Mouse (Mus musculus) layer of hippocampus, adult 9-11 months (tissue): ENCODE measurements around the gene Mgea5.

Experiments used
- DNase-seq: peaks from one replicate; pipeline ENCODE4 v3.0.0; 2022

Mgea5 gene

DNA sequence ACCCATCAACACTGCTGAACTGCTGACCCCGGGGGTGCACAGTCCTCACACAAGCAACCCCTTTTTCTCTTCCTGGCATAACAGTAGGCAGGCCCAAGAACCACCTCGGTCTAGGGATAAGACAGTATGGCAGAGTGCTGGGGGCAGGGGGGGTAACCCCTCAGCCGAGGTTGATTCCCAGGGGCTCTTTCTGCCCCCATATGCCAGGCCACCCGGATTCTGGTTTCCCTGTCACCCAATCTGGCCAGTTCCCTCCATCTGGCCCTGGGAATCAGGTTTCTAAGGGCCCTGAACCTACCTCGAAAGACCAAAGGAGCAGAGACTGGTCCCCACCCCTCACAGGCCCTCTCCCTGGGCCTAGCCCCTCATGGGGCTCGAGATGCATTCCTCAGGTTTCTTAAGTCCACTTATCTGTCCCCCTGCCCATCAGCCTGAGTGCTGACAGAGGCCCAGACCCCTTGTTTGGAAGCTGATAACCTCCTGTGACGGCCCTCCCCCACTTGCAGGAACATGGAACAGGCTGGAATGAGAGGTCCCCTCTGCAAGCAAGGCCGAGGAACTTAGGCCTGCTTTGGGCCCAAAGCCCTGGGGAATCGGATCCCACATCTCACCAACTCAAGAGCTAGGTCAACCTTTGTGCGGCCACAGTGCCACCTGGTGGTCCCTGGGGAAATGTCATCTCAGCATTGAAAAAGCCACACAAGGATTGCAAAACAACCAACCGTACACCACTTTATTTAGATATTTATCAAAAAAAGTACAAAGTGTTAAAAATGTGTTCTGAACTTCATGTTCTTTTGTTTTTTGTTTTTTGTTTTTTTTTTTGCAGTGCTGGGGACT lies 36.4 kb downstream of the Mgea5 start:
- DNase-seq: peak; percentile 79

DNA sequence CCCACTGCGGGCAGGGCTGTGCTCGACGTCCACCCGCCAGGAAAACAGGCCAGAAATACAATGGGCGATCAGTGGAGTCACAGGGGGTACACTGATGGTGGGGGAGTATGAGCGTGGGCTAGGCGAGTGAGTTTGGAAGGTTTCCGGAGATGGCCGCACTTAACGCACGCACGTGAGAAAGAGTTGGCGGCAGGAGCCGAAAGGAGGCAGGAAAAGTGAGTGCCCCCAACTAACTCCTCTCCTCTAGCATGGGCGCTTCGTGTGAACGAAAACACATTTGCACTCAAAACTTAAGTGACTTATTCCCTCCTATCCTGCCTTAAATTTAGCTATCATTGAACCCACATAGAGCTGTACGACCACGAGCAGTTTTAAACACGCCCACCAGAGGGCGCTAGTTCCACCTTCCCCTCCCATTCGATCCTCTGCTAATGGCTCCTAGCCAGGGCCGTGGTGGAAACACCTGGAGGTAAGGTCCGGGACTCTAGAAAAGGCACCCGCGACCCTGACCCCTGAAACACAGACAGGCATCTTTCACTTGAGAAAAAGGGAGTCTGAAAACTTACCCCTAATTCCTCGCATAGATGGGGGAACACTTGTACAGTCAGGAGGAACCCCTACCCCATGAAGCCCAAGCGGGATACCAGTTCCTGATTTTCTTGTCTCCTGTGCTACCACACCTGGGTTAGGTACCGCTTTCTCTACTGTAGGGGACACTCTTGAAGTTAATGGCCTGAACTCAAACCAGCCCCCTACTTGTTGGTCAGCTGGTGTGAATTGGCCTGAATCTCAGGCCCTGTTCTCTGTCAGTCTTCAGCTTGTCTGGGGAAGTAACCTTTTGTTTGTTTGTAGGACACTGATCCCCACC lies 37.2 kb downstream of the Mgea5 start:
- DNase-seq: peak; percentile 60

DNA sequence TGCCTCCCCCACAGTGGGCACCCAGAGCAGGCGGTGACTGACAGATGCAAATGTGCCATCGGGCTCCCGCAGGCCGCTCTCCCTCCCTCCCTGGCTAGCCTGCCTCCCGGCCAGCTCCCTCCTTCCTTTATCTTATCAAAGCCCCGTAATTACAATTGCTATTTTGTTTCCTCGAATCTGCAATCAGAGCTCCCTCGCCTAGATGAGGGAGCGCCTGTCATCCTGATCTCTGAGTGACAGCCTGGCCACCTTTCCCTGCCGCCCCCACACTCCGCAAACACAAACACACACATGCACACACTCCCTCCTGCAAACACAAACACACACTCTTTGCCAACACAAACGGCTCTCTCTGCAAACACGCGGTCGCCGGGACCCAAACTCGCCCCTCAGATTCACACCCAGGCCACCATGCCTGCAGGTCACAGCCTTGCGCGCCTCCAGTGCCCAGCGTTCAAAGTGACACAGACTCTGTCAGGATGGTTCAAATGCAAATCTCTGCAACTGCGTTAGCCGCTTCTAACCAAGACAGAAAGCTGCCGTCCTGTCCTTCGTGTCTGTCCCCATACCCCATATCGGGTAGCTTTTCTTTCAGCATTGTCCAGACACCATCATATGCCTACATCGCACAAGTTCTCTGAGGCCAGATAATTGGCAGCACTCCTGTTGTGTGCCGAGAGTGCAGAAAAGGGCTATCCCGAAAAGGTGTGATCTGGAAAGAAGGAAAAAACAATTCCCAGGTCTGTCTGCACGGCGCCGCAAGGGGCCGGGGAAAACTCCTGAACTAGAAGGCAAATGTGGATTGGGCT lies 38.1 kb downstream of the Mgea5 start:
- no peak for DNase-seq

DNA sequence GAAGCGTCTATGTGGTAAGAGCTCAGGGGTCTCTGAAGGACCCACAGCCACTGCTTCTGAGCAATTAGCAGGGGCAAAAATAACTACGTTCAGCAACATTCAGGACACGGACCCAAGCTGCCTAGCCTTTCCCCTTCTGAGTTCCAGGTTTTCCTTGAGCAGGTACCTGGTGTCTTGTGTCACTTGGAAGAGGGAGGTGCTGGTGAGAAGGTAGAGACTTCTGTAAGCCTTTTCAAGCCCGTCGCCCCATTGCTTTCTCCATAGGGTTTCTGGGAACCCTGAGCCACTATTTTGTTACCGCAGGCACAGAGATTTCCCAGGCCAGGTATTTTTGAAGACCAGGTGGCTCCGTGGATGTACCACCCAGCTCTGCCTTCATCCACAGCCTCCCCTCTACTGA lies 40.0 kb downstream of the Mgea5 start:
- no peak for DNase-seq

DNA sequence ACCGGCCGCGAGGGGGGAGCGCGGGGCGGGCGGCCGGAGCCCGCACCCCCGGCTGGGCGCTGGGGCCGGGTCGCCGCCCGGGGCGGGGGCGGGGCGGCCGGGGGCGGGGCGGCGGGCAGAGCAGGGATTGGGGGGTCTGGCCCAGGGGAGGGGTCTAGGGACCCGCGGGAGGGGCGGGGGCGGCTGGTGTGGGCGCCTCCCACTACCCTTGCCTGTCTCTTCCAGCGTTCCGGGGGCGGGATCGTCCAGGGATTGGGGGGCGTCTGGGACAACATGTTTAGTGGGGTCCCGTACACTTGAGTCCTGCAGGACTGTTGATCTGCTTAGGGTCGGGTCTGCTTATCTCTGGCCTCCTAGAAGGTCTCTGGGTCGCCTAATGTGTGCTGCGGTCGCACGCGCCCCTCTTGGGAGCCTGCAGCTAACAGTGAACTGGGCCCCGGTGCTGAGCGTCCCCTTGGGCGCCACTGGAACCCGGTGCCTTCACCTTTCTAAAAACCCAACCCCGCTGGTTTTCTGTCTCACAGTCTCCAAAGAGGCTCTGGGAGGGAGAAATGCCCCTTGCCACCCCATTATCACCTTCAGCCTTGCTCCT lies 40.6 kb downstream of the Mgea5 start:
- DNase-seq: no peak

DNA sequence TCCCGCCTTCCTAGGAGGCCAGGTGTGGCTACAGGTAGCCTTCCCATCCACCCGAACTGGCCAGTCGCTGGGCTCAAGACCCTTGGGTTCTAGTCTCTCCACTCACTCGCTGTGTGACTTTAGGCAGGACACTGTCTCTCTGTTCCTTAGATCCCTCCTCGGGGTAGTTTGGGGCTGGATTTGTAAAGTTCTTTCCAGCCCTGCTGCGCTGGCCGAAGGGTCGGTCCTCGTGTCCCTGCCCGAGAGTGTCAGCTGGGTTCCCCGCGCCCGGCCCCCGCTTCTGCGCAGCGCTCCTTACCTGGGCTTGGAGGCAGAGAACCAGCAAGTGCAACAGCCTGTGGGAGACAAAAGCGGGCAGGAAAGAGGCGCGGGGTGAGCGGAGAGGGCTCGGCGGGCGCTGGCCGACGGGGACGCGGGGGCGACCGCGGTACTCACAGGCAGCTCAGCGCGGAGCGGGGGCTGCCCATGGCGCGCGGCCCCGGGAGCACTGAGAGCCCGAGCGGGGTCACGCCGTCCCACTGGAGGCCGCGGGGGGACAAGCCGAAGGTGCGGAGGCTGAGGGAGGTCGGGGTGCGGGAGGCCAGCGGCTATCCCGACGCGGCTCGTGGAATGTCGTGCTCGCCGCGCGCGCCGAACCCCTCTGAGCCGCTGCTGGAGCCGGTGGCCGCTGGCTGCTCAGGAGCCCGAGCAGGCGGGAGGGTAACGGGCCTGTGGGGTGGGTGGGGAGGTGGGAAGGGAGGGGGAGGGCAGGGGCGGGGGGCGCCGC lies 41.2 kb downstream of the Mgea5 start, which contains the start of gene Fgf8:
Gene Fgf8, minus strand, starts transcription at position 698 of the 766 bp plus-strand sequence.
- DNase-seq: no peak

DNA sequence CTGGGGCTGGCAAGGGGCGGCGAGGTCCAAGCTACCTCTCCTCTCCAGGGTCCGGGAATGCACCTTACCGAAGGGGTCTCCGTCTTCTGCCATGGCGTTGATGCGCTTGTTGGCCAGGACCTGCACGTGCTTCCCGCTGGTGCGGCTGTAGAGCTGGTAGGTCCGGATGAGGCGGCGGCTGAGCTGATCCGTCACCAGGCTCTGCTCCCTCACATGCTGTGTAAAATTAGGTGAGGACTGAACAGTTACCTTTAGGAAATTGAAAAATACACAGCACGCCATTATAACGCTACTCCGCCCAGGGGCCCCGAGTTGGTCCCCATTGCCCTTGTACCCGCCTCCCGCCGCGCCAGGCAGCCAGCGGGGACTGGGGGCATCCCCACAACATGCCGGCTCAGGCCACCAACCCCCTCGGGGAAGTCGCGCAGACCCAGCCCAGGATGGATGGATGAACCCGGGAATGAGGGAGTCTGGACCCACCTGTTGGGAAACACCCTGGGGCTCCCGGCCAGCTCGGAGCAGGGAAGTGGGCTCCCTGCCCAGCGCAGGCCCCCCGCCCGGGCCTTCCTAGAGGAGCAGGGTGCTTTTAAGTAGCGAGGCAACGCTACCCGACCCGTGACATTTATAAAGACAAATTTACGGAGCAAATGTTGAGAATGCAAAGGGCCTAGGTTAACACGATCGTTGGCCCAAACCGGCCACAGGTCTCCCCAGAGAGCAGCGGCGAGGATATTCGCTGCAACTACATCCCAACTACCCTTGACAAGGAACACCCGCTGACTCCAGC lies 42.0 kb downstream of the Mgea5 start:
- DNase-seq: no peak

DNA sequence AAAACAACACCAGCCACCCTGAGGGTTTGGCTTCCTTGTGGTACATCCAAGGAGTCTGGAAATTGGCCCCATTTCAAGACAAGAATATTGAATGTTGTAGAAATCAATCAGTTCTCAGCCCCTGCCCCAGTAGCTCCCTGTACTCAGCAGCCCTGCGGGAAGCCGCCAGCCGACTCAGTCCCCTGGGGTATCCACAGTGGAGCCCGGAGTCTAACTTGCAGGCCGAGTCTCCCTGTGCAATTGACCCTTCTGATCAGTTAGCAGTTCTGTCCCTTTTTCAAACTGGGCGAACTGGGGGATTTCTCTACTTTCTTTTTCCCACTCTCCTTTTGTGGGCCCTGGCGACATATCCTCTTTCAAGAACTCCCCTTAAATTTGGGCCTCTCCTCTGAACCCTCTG lies 42.8 kb downstream of the Mgea5 start:
- DNase-seq: no peak

DNA sequence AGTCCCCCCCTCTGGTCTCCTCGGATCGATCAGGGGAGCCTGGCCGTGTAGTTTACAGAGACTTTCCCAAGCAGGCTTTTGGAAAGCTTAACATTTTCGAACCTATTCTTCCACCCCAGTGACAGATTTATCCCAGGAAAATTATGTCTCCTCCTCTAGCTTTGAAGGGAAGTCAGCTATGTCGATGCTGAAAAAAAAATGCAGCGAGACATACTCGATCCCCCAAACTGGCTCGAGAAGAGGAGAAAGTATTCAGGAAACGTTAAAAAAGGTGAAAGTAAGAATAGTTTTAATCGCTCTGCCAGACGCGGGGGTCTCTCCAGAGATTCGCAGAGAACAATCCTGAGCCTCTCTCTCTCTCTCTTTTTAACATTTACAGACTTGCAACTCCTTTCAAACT lies 43.4 kb downstream of the Mgea5 start:
- DNase-seq: no peak

DNA sequence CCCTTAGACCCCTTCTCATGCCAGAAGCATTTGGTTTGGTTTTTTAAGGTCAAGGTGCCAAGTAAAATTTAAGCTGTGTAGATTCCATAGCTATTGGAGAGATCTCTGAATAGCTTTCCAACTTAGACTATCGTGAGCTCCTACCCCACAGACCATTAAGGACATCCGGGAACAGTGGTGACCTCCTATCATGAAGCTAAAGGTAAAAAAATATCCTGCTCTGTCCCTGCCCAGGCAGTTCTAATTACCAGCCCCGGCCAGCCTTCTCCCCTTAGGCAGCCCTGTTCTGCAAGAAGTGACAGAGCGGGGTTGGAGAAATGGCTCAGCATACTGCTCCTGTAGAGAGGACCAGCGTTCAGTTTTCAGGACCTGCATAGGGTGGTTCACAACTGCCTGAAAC lies 45.1 kb downstream of the Mgea5 start:
- DNase-seq: no peak

DNA sequence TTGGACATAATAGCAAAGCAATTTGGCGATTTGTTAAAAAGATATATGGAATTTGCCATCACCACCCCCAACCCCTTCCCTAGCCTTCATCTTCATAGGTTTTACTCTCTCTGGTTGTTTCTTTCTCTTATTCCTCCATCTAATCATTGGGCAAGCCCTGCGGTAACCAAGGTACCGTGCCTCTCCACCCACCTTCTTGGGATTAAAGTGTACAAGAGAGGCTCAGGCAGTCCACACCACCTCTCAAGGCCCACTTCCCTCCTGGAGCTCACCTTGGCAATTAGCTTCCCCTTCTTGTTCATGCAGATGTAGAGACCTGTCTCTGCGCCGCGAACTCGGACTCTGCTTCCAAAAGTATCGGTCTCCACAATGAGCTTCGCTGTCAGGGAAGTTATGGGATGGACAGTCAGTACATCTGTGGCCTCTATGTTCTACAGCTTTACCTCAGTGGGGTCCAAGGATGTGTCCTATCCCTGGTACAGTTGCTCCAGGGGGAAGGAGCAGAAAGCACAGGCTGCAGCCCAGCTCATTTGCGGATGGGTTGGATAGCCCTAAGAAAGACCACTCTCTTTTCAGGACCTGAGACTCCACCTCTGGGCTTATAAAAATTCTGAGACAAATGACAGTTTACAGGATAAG lies 45.7 kb downstream of the Mgea5 start:
- DNase-seq: no peak

DNA sequence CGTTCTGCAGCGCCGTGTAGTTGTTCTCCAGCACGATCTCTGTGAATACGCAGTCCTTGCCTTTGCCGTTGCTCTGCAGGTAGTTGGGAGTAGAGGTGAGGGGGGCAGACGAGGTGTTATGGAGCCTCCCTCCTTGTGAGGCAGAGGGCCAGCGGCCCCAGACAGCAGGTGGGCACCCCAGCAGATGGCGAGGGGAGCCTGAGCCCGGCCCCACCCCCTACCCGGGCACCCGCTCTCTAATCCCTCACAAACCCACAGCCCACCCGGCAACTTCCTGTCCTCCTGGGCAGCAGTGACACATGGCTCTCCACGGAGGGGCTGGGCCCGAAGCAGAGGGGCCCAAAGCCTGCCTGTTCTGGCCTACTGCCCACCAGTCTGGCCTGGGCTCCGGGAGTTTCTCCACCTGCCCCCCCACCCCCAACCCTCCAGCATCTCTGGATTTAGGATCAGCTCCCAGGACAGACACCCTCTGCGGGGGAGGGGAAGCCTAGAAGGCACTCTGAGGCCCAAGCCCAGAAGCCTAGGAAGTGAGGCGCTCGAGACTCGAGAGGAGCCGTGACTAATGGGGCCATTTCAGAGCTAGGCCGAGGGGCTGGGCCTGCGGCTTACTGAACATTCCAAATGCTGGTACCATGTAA lies 46.3 kb downstream of the Mgea5 start:
- no peak for DNase-seq

DNA sequence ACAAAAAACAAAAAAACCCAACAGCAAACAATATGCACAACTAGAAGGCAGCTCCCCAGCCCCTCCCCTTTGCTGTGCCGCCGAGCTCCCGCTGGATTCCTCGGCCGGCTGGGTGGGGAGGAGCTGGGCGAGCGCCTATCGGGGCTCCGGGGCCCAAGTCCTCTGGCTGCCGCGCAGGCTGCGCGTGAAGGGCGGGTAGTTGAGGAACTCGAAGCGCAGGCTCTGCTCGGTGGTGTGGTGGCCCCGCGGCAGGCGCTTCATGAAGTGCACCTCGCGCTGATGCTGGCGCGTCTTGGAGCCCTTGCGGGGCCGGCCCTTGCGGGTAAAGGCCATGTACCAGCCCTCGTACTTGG lies 46.8 kb downstream of the Mgea5 start:
- no peak for DNase-seq

DNA sequence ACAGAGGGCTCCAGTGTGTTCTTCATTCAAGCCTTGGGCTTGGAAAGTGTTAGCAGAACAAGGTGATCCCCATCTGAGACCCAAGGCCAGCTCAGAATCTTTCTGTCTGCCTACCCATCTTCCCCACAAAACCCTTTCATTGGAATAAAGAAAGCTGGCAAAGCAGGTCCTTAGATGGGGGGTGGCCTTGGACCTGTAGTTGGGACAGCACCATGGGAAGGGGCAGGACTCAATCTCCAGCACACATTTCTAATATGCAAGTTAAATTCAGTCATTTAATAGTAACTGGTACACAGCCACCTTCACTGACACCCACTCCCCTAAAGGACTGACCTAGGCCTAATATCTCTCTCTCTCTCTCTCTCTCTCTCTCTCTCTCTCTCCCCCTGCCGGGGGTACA lies 47.4 kb downstream of the Mgea5 start:
- DNase-seq: no peak

DNA sequence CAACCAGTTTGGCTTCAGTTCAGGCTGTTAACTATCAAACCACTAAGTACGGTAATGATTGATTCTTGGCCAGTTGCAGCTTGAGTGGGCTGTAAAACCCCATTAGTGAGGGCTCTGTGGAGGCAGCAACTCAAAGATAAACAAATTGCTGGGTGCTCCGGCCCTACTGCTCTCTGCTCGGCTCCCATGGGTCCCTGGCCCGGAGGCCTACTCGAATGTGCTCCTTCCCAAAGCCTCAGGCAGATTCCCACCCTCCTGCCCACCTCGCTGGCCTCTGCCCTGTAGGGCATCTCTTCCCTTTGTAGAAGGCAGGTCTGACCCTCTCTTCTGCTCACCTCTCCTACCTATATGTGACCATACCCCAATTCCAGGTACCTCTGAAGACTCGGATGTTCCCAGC lies 48.9 kb downstream of the Mgea5 start:
- no peak for DNase-seq

DNA sequence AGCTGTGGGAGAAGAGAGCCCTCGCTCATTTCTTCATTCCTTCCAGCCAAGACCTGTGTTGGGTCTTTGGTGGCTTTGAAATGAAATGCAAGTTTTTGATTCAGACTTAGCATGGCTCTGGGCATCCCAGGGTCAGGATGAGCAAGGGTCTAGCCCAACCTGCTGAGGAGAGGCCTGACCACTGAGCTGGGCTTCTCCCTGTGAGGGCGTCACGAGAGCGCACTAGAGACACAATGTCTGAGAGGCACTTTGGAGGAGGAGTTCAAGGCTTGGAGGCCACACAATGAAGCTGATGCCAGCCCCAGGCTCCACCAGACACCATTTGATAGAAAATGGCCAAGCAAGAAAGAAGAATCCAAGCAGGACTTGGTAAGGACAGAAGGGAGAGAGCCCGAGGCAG lies 49.4 kb downstream of the Mgea5 start:
- no peak for DNase-seq

DNA sequence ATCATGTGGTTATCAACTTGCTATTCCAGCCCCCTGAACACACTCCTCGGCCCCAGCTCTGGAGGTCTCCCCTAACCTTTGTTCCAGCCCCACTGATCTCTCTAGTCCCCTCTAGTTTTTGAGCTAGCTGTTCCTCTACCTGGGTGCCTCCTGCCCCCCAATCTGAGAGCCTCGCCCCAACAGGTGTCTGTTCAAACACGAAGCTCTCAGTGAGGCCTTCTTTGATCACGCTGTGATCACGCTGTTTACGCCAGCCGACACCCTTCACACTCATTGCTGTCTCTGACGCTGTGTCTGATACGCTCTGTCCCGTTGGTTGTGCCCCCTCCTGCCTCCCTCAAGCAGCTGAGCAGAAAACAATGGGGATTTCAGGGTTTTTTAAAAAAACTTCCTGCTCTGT lies 50.1 kb downstream of the Mgea5 start:
- DNase-seq: no peak

DNA sequence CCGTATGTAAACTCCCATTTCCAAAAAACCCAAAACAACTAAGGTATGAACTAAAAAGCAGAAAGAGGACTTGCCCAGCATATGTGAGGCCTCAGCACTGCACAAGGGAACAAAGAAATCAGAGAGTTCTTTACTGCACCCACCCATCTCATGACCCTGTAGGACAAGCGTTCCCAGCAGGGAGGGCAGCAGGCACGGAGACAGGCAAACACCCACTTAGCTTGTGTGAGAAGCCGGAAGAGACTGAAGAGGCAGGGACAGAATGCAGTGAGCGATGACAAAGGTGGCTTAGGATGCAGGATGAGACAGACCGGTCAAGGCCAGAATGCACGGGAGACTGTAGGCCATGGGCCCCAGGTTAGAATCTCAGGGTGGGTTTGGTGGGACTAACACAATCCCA lies 52.0 kb downstream of the Mgea5 start:
- DNase-seq: no peak

DNA sequence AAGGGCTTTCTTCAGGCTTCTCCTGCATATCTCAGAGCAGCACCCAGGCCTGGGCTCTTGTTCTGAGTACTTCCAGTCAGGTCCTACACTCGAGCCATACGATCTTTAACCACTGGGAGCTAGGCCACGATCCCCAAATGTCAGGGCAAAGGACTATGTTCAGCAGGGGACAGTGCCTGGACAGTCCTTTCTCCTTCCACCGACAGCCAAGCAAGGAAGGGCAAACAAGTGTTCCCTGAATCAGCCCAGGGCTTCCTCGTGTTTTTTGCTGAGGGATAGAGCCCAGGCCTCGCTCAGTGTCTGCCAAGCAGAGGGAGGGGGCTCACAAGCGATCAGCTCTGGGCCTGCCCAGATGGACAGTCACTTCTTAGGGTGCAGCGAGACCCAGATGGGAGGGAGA lies 53.6 kb downstream of the Mgea5 start:
- no peak for DNase-seq

DNA sequence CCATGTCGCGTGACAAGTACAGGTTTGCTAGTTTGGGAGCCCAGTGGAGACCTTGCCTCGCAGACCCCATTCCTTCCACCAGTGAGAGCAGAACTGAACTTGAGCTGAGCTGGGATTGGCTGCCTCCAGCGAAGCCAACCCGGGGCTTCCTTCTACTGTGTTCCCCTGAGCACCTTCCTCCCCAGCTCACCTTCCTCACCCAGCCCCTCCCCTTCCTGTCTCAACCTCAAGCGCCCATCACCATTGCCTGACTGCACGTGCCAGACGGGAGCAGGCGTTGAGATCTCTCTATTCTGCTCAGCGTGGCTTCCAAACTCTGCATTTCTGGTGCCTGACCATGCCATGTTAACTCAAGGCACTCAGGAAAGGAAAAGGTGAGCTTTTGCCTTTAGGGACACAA lies 56.4 kb downstream of the Mgea5 start:
- DNase-seq: no peak
